Mouse (Mus musculus) liver, adult 2 months (tissue): ENCODE measurements at regions not wholly inside any gene's neighbourhood (a gene's known extent, or its start where the extent isn't known, plus 50 kb on each side); places are given as distances from the start of the nearest gene placed in this dataset.
"Not testable (repeated sequence)": the region's sequence is repeated elsewhere in the genome, so short reads cannot be mapped to it uniquely, and the experiment has no call there.

Source experiments
- DNase-seq: peaks from one replicate; pipeline ENCODE4 v3.0.0-alpha.2; 2011; ENCODE audit warnings: low read depth, low spot score; ENCODE audit errors: extremely low read depth
- H3K27ac ChIP-seq: fragments of 200-500 bp; replicated peaks from 2 replicates; pipeline ENCODE4 v1.5.1; 2012; ENCODE audit warnings: low read depth, mild to moderate bottlenecking, control low read depth, inconsistent platforms, low read length; ENCODE audit not compliant: insufficient read depth
- H3K27me3 ChIP-seq: fragments of 200-500 bp; 2 replicates; pipeline ENCODE4 v1.6.1; 2012; ENCODE audit warnings: mild to moderate bottlenecking, moderate library complexity, low read length, inconsistent platforms; ENCODE audit not compliant: control insufficient read depth, insufficient read depth
- H3K36me3 ChIP-seq: fragments of 200-500 bp; 2 replicates; pipeline ENCODE4 v1.6.1; 2012; ENCODE audit warnings: low read length, inconsistent platforms; ENCODE audit not compliant: control insufficient read depth, insufficient read depth
- H3K4me1 ChIP-seq: fragments of 200-500 bp; 2 replicates; pipeline ENCODE4 v1.6.1; 2011; ENCODE audit warnings: low read length; ENCODE audit not compliant: control insufficient read depth, insufficient read depth
- H3K4me3 ChIP-seq: fragments of 200-500 bp; 2 replicates; pipeline ENCODE4 v1.5.1; 2011; ENCODE audit warnings: low read depth, mild to moderate bottlenecking, control low read depth, low read length, moderate library complexity; ENCODE audit not compliant: insufficient read depth
- H3K79me2 ChIP-seq: fragments of 200-500 bp; 2 replicates; pipeline ENCODE4 v1.6.1; 2012; ENCODE audit warnings: inconsistent platforms, mild to moderate bottlenecking, low read length, moderate library complexity; ENCODE audit not compliant: control insufficient read depth, insufficient read depth
- H3K9ac ChIP-seq: fragments of 200-500 bp; 2 replicates; pipeline ENCODE4 v1.6.1; 2012; ENCODE audit warnings: low read depth, mild to moderate bottlenecking, control low read depth, inconsistent platforms, low read length
- CTCF ChIP-seq: fragments of 200-500 bp; IDR thresholded peaks from 2 replicates; pipeline ENCODE4 v1.5.1; 2011; ENCODE audit warnings: low read depth, low read length, control low read depth
- POLR2A ChIP-seq: fragments of 200-500 bp; IDR thresholded peaks from 2 replicates; pipeline ENCODE4 v1.6.1; 2011; ENCODE audit warnings: low read length, control low read depth; ENCODE audit not compliant: insufficient read depth; ENCODE audit errors: extremely low read depth
- WGBS: fragments of 180-500 bp; shearing (Covaris S2); methylation state at CpG from one replicate; pipeline ENCODE4 v1.1.7; 2018; 5-methylcytosine and 5-hydroxymethylcytosine counted together

DNA sequence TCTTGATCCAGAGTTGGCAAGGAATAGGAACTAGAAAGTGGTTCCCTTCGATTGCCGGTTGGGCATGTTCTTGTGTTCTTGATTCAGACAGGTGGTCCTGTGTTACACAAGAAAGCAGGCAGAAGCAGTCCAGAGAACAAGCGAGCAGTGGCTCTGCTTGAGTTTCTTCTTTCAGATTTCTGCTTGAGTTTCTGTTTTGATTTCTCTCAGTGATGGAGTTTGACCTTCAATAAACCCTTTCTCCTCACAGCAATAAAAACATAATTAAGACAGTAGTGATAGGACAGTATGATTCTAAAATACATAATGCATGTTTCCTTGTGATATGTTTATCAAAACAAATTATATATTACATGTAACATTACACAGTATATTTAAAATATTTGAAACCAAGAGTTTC lies 59.1 kb downstream of the Klf6 start:
- 73% methylated on average over 3 of the region's 3 CpGs for WGBS
- Histone ChIP-seq H3K4me1 (no peaks in the 10 kb centered on the region), H3K27ac (no peak overlapping the region), H3K36me3 (no peaks in the 10 kb centered on the region), H3K79me2 (no peaks in the 10 kb centered on the region), H3K9ac (no peak overlapping the region), H3K27me3 (no peaks in the 10 kb centered on the region), H3K4me3 (no peak overlapping the region)
- no peak for DNase-seq
- TF ChIP-seq CTCF (no peak), POLR2A (no peak)

DNA sequence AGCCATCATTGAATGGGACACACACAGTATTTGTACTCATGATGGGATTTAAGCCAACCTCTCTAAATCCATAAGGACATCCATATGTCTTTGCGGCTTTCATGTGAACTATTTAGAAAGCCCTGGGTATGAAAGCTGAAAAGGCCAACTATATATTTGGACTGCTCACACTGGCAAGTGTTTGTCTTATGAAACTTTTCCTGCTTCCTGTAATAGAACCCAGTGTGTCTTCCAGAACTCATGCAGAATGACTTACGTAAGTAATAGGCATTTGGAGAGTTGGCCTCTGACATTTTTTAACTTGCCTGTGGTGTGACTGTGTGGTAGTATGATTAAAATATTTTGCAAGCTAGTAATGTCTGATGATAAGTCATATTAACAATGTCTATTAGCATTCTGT lies 70.2 kb downstream of the Klf6 start:
- H3K27me3 ChIP-seq, result no peaks in the 10 kb centered on the region
- no peak for TF ChIP-seq POLR2A
- no peak for TF ChIP-seq CTCF
- no peak overlapping the region for H3K27ac ChIP-seq
- no peaks in the 10 kb centered on the region for H3K4me1 ChIP-seq
- no peak overlapping the region for H3K9ac ChIP-seq
- DNase-seq, result no peak
- no peaks in the 10 kb centered on the region for H3K36me3 ChIP-seq
- no peak overlapping the region for H3K4me3 ChIP-seq
- no peaks in the 10 kb centered on the region for H3K79me2 ChIP-seq
- 92% methylated on average over 2 of the region's 2 CpGs for WGBS

DNA sequence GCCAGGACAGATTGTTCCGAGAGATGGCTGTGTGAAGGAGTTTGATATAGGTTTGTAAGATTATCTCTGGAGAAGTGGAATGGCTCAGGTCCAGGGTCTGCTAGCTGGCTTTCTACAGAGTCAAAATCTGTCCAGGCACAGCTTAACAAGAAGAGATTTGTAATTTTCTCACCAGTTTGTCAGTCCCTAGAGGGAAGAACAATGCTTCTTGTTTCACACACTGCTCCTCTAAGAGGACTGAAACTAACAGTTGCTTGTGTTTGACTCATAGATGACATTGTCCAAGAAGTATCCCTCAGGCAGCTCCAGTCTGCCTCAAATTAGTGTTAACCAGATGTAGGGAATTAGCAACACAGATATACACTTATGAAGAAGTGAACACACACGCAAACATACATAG lies 76.2 kb downstream of the Klf6 start:
- no peak for DNase-seq
- no peak for TF ChIP-seq POLR2A
- no peak for TF ChIP-seq CTCF
- H3K4me1 ChIP-seq, result no peaks in the 10 kb centered on the region
- no peak overlapping the region for H3K4me3 ChIP-seq
- no peak overlapping the region for H3K27ac ChIP-seq
- no peaks in the 10 kb centered on the region for H3K79me2 ChIP-seq
- H3K9ac ChIP-seq, result no peak overlapping the region
- H3K27me3 ChIP-seq, result no peaks in the 10 kb centered on the region
- H3K36me3 ChIP-seq, result no peaks in the 10 kb centered on the region
- 91% methylated on average over 2 of the region's 2 CpGs for WGBS

DNA sequence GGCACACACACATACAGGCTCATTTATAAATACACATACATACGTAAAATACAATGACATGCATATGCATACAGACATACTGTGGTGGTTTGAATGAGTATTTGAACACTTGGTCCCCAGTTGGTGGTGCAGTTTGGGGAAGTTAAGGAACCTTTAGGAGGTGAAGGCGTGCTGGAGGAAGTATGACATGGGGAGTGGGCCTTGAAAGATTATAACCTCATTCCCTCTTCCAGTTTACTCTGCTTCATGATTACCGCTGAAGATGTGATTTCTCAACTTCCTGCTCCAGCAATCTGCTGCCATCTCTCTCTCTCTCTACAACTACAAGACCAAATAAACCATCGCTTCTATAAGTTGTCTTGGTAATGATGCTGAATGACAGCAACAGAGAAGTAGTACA lies 76.7 kb downstream of the Klf6 start:
- Histone ChIP-seq H3K4me3 (no peak overlapping the region), H3K27me3 (no peaks in the 10 kb centered on the region), H3K4me1 (no peaks in the 10 kb centered on the region), H3K27ac (no peak overlapping the region), H3K79me2 (no peaks in the 10 kb centered on the region), H3K9ac (no peak overlapping the region), H3K36me3 (no peaks in the 10 kb centered on the region)
- TF ChIP-seq POLR2A (no peak), CTCF (no peak)
- no peak for DNase-seq
- 87% methylated on average over 4 of the region's 4 CpGs for WGBS

DNA sequence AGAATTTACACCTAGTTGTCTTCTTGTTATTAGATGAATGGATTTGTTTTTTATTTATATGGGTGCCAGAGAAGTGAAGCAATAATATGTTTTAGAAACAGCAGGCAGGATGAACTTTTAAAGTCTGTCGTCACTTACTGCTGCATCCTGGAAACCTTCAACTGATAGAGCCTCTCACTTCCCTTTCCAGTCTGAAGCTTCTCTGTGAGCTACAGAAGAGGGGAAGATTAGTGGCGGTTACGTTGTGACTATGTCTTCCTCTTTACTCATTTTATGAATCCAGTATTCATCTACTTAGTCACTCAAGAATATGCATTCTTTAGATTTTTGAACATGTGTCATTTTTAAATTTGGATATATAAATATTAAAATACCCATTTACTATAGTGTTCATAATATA lies 78.1 kb downstream of the Klf6 start:
- 71% methylated on average over 3 of the region's 3 CpGs for WGBS
- Histone ChIP-seq H3K79me2 (no peaks in the 10 kb centered on the region), H3K4me3 (no peak overlapping the region), H3K36me3 (no peaks in the 10 kb centered on the region), H3K9ac (no peak overlapping the region), H3K27ac (no peak overlapping the region), H3K4me1 (no peaks in the 10 kb centered on the region), H3K27me3 (no peaks in the 10 kb centered on the region)
- TF ChIP-seq CTCF (no peak), POLR2A (no peak)
- peak; percentile 16 for DNase-seq

DNA sequence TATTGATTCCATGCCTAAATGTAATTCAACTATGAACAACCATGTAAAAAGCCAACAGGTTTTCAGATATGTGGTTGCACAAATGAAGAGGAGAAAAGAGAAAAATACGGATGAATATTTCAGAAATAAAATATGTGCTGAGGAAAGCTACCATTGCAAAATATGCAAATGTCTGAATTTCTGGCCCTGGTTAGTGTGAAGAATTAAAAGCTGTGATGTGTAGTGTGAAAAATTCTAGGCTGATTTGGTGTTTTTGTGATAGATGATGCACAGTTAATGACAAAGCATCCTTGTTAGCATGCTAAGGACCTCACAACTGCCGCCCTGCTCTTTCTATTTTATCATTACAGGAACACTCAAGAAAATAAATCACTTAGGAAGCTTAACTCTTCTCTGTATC lies 91.6 kb downstream of the Klf6 start:
- WGBS, result 88% methylated on average over 2 of the region's 2 CpGs
- Histone ChIP-seq H3K79me2 (no peaks in the 10 kb centered on the region), H3K36me3 (no peaks in the 10 kb centered on the region), H3K4me3 (no peak overlapping the region), H3K27me3 (no peaks in the 10 kb centered on the region), H3K27ac (no peak overlapping the region), H3K9ac (no peak overlapping the region), H3K4me1 (no peaks in the 10 kb centered on the region)
- no peak for DNase-seq
- TF ChIP-seq POLR2A (no peak), CTCF (no peak)

DNA sequence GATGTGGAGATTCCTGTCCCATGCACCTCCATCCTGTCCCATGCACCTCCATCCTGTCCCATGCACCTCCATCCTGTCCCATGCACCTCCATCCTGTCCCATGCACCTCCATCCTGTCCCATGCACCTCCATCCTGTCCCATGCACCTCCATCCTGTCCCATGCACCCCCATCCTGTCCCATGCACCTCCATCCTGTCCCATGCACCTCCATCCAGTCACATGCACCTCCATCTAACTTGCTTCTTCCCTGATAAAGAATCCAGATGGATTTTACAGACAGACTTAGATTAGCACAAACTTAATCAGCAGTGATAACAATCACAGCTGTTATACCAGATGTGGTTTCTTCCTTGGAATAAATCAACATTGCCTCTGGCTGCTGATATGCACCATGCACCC lies 93.8 kb downstream of the Klf6 start:
- H3K4me1 ChIP-seq, H3K27me3 ChIP-seq, H3K4me3 ChIP-seq, DNase-seq, H3K36me3 ChIP-seq, H3K27ac ChIP-seq, H3K9ac ChIP-seq, H3K79me2 ChIP-seq: not testable (repeated sequence)
